Mouse (Mus musculus) thymus, postnatal 25 days (tissue): ENCODE data around the gene Acyp1.

Experiments used
- DNase-seq: peaks from one replicate; pipeline ENCODE4 v3.0.0; 2022

Acyp1 gene

DNA sequence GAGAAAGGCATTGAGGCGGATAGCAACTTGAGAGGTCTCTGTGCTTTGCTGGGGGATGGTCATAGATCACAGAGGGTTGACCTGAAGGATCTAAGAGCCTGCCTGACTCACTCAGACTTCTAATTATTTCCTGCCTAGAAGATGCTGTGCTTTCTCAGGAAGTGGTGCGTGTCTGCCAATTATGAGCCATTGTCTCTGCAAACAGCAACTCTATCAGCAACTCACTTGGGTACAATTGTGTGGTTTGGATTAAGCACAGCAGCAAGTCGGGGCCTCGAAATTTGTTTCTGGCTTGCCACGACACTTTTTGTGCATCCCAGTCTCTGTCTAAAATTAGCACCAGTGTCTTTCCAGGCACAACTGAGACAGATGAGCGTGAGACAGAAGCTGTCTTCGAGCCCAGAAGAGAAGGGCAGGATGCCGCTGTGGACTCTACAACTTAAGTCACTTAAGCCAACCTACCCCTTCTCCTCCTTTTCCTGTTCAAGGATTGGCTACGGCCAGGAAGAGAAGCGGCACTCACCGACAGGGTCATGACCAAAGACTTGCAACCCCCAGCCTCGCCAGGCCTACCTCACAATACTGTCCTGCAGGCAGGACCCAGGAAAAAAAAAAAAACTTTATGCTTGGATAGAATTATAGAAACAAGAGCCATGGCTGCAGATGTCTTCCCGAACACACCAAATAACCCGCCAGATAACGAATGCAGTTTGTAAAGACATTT, 60.2 kb downstream of the Acyp1 start:
- DNase-seq = no peak

DNA sequence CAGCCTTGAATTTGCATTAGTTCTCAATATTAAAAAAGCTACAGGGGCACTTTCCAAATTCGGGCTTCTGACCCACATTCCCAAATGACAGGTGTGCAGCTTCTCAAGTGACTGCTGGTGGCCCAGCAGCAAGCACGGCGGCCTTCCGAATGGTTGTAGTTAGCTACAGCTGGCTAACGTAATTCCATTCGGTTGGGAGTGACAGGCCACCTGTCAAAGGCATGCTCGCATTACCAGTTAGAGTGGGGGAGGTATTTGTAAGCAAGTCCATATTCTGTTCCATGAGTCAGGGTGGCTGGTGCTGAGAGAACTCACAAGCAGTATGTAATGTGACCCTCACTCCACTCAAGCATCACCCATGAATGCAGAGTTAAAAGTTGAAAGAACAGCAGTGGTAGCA, 61.0 kb downstream of the Acyp1 start:
- no peak for DNase-seq
